Mouse (Mus musculus) layer of hippocampus, adult 2 months (tissue): ENCODE data around the gene Erc2. TPM values are rescaled to one million over a fixed set of nuclear protein-coding genes. Genes with fewer than 3 reads are reported as not detected.
A peak's percentile ranks its signal among the peaks of the same experiment; 100 is the strongest.

Experiments
- DNase-seq, 2 experiments: peaks; one replicate each; pipeline ENCODE4 v3.0.0; 2022; ENCODE audit warnings: low spot score in 2 of 2
- H3K27ac ChIP-seq: fragments of 200-600 bp; 2 replicates; pipeline ENCODE4 v1.8.1; 2022
- H3K4me3 ChIP-seq: fragments of 200-600 bp; 2 replicates; pipeline ENCODE4 v1.8.1; 2022; ENCODE audit warnings: mild to moderate bottlenecking
- CTCF ChIP-seq: fragments of 200-600 bp; conservative IDR thresholded peaks from 2 replicates; pipeline ENCODE4 v1.8.1; 2022; ENCODE audit warnings: antibody characterized with exemption, mild to moderate bottlenecking, moderate library complexity
- total RNA-seq, 2 experiments: library from RNA; stranded (reverse); gene quantifications; 2 replicates each; pipeline ENCODE4 v1.2.3; 2021

Gene Erc2
- total RNA-seq, 2 experiments from 2014 or later, result 236 to 244 TPM

GRCm38 (mm10) chr14:28051646-28052045 lies 429.4 kb downstream of the Erc2 start:
- DNase-seq, result no peak
- no peak for TF ChIP-seq CTCF
- Histone ChIP-seq H3K4me3 (no peak overlapping the region), H3K27ac (no peak overlapping the region)

DNA sequence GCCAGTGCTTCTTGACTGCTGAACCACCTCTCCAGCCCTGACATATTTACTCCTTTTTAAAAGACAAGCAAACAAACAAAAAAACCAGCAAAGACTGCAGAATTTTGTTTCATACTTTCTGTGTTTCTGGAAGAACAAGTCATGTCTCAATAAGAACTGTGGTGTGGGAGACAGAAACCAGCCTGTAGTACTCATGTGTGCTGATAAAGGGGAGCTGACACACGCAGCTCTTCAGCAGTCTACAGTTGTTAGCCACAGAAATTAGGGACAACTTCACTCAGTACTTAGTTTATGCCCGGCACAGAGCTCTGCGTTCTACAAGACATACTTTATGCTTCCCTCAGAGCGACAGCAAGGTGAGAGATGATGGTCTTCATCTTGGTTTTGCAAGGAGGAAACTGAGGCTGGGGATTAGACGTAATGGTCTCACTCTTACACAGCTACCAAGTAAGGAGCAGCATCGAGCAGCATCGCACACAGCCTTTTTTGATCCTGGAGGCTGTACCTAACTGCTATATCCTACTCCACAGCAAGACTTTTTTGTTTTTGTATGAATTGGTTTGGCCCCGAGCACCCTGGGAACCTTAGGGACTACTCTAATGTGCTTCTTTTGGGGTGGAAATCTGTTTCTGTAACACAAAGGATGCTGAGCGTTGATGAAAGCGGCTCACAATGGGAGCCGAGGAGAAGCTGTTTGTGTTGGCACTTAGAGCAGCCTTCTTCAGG lies 435.1 kb downstream of the Erc2 start:
- Histone ChIP-seq H3K4me3 (no peak overlapping the region; the same call in 1 of the 2 replicates), H3K27ac (peak overlapping the region; percentile 76)
- TF ChIP-seq CTCF, result no peak
- DNase-seq, result no peak

DNA sequence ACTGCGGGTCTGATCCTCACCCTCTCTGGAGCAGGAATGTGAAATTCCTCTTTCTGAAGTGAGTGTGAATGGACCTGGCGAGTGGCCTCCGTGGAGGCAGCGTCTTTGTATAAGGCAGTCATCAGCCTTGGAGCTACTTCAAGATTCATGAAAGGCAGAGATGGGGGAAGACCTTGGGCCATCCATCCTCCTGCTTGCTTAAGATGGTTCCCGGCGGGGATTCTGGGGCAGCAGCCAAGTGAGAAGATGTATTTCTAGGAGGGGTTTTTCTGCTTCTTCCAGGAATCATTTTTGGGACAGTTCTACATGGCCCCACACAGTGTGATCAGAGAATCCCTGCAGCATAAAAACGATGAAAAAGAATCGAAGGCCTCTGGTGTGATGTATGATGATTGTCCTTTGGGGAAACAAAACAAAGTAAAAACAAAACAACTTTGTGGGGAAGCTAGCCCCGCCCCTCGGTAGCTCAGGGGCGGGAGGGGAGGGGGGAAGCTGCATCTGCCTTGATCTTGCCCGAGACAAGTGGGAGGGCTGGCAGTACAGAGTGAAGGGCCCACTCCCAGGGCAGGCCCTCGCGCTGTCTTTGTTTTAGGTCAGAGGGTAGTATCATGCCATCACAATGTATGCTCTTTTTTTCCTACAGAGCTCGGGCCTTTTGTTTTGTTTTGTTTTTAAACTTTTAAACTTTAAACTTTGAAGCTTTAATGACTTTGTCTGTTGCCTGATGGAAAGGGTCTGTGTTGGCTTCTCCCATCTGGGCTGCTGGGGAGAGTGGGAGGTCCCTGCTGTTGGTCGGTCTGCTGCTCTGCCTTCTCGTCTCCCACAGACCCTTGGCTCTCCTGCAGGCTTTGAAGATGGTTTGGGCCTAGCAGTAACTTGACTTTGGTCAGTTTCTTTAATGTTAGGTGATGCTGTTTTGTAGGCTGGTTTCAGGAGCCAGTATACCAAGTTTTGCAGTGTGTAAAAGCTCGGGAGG lies 435.9 kb downstream of the Erc2 start:
- DNase-seq, result peak in 1 of 2 experiments; percentile 40
- no peak for TF ChIP-seq CTCF
- Histone ChIP-seq H3K27ac (peak overlapping the region; percentile 76), H3K4me3 (no peak overlapping the region; the same call in 1 of the 2 replicates)

DNA sequence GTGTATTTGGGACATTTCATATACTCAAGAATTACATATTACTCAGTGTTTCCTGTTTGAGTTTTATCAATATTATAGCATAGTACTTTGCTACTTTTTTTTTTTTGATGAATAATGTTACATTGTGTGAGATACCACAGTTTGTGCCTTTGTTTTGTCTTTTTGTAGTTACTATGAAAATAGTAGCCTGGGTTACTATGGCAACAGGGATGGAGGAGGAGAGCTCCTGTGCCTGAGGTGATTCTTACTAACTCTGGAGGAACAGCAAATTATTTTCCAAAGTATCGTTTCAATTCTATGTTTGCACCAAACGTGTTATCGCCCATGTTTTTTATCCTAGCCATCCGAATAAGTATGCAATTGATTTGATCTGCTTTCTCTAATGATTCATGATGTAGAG lies 438.7 kb downstream of the Erc2 start:
- no peak overlapping the region for H3K4me3 ChIP-seq
- DNase-seq, result no peak
- no peak for TF ChIP-seq CTCF
- H3K27ac ChIP-seq, result peak overlapping the region; percentile 41

GRCm38 (mm10) chr14:28061649-28062375 lies 439.6 kb downstream of the Erc2 start:
- 0 out of 2 replicates have a peak overlapping the region, but pooled peaks have one; percentile 63 for H3K27ac ChIP-seq
- DNase-seq, result no peak
- no peak overlapping the region for H3K4me3 ChIP-seq
- no peak for TF ChIP-seq CTCF

DNA sequence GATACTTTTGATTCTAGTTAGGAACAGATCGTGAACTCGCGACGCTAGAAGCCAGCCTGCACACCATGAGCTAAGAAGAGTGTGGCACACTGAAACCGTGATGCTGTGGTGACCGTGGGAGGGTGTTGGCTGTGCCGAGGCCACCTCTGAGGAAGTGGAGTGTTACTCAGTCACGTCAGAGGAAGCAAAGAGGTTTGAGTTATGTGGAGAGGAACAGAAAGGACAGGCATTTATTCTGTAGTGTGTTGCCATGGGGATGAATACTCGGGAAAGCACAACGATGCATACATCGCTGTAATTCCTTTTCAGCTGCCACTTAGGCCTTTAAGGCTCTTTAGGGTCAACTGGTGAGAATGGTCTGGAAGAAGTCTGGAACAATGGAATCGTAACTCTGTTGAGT lies 445.8 kb downstream of the Erc2 start:
- no peak overlapping the region for H3K4me3 ChIP-seq
- no peak for DNase-seq
- no peak for TF ChIP-seq CTCF
- peak overlapping the region; percentile 18; the same call in 1 of the 2 replicates for H3K27ac ChIP-seq

DNA sequence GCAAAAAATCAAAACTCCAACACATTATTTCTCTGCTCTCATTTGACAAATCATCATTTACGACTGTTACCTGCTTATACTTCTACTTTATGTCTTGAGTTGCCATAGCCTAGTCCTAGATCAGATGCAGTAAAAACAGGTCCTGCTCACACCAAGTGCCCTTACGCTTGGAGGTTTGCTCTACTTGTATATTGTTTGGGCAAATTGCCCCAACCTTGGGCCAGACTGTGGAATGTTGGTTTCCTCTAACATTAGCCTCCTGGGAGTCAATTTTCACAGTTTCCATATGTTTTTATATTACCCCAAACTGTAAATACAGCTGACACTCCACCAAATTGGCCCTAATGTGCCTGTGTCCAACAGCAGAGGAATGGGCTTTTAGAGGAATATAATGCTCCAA lies 447.6 kb downstream of the Erc2 start:
- no peak overlapping the region for H3K27ac ChIP-seq
- no peak for DNase-seq
- no peak for TF ChIP-seq CTCF
- H3K4me3 ChIP-seq, result no peak overlapping the region

DNA sequence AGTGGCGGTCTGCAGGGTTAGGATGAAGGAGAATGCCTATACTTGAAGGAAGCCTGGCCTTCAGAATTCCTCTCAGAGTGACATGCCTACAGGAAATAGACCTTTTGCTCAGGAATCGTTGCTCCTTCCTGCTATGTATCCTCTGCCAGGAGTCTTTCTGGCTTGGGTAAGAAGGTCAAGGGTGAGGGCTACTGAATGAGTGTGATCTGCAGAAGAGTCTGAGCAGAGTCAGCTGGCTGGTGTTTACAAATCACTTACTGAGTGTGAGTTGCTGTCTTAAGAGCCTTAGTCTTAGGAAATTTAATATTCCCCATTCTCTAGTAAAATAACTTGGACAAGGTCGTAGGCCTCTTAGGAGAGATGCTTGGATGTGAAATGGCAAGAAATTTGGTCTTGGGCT lies 450.3 kb downstream of the Erc2 start:
- no peak for TF ChIP-seq CTCF
- Histone ChIP-seq H3K4me3 (no peak overlapping the region), H3K27ac (no peak overlapping the region)
- no peak for DNase-seq

DNA sequence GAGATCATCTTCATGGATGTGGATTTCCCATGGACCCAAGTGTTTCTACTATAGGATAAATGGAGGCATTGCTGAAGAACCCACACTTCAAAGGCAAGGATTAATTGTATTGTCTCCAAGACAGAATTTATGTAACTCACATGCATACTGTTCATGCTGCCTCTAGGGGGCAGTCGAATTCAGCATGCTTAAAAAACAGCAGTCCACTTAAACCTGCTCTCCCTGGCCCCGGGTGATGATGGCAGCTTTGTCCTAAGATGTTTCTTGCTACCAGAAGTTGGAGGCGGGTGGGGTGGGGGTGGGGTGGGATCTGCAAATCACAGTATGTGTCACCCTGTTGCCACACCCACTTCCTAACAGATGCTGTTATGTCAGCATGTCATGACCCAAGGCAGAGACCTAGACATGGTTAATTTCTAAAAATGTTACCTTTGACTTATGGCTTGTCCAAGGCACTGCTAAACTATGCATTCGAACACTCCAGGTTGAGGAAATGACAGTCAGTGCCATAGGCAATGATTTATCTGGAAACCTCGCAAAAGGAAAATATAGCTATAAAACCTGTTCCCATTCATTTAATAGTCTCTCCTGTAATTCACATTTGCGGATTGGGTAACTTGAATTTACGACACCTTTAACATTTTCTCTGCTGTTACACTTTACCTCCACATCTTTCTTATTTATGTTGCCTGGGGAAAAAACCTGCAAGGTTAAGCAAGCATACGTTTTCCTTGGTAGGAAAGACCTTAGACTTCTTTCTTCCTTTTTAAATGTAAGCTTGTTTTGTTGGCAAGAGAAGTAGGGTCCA lies 467.6 kb downstream of the Erc2 start:
- no peak overlapping the region for H3K27ac ChIP-seq
- no peak for DNase-seq
- TF ChIP-seq CTCF, result peak; percentile 76
- H3K4me3 ChIP-seq, result no peak overlapping the region

- no peak for TF ChIP-seq CTCF
- peak in 1 of 2 experiments; percentile 15 for DNase-seq
- Histone ChIP-seq H3K27ac (0 out of 2 replicates have a peak overlapping the region, but pooled peaks have one; percentile 7), H3K4me3 (no peak overlapping the region)
These were observed 469.1 kb downstream of the Erc2 start for GRCm38 (mm10) chr14:28091367-28091766.

- H3K27ac ChIP-seq, result no peak overlapping the region
- no peak overlapping the region for H3K4me3 ChIP-seq
- no peak for DNase-seq
- peak; percentile 40 for TF ChIP-seq CTCF
These were observed 471.0 kb downstream of the Erc2 start for GRCm38 (mm10) chr14:28093214-28093613.

DNA sequence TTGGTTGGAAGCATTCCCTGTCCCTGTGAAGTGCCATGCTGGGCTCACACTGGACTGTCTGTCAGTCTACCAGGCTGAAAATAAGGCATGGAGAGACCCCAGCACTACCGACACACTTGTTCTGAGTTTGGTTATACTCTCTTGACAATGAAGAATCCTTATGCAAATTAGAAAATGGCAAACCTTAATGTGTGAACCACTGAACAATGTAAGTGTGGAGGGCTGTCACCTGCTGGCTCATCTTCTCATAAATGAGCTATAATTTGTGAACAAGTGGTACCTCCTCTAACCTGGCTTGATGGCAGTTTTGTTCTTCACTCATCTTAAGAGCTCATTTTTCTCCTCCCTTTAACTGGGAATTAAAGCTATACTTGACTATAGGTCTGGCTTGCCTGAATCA lies 471.7 kb downstream of the Erc2 start:
- DNase-seq, result no peak
- no peak for TF ChIP-seq CTCF

More for the DNA sequence above, 471.7 kb downstream of the Erc2 start:
- Histone ChIP-seq H3K27ac (no peak overlapping the region), H3K4me3 (no peak overlapping the region)
